Mouse (Mus musculus) midbrain, postnatal 0 days (tissue): ENCODE measurements at regions not wholly inside any gene's neighbourhood (a gene's known extent, or its start where the extent isn't known, plus 50 kb on each side); places are given as distances from the start of the nearest gene placed in this dataset.
A peak's percentile ranks its signal among the peaks of the same experiment; 100 is the strongest.
"Not testable (repeated sequence)": the region's sequence is repeated elsewhere in the genome, so short reads cannot be mapped to it uniquely, and the experiment has no call there.

Experiments used
- ATAC-seq: fragments of 200-750 bp; cut with Nextera tagmentation; 2 replicates; pipeline ENCODE4 v1.8.0; 2017; ENCODE audit warnings: moderate number of reproducible peaks, mild to moderate bottlenecking, moderate TSS enrichment, moderate library complexity; ENCODE audit not compliant: low FRiP score
- DNase-seq: peaks from one replicate; pipeline ENCODE4 v3.0.0-alpha.2; 2015; ENCODE audit warnings: low spot score
- H3K27ac ChIP-seq: fragments of 300-500 bp; sonication (generic); 2 replicates; pipeline ENCODE4 v1.5.1; 2014; ENCODE audit warnings: low read depth, mild to moderate bottlenecking, low read length, mixed read lengths
- H3K27me3 ChIP-seq: fragments of 300-500 bp; sonication (generic); 2 replicates; pipeline ENCODE4 v1.6.1; 2014; ENCODE audit warnings: low read length, control low read depth, mixed read lengths; ENCODE audit not compliant: insufficient read depth
- H3K36me3 ChIP-seq: fragments of 300-500 bp; sonication (generic); 2 replicates; pipeline ENCODE4 v1.6.1; 2014; ENCODE audit warnings: low read length, control low read depth, mixed read lengths; ENCODE audit not compliant: insufficient read depth
- H3K4me1 ChIP-seq: fragments of 300-500 bp; sonication (generic); 2 replicates; pipeline ENCODE4 v1.6.1; 2014; ENCODE audit warnings: mild to moderate bottlenecking, control low read depth, antibody characterized with exemption, low read length, mixed read lengths; ENCODE audit not compliant: insufficient read depth
- H3K4me2 ChIP-seq: fragments of 300-500 bp; sonication (generic); 2 replicates; pipeline ENCODE4 v1.6.1; 2014; ENCODE audit warnings: low read depth, mild to moderate bottlenecking, low read length, mixed read lengths; ENCODE audit not compliant: poor library complexity, severe bottlenecking
- H3K4me3 ChIP-seq: fragments of 300-500 bp; sonication (generic); 2 replicates; pipeline ENCODE4 v1.5.1; 2014; ENCODE audit warnings: low read depth, mild to moderate bottlenecking, low read length, moderate library complexity
- H3K9ac ChIP-seq: fragments of 300-500 bp; sonication (generic); replicated peaks from 2 replicates; pipeline ENCODE4 v1.6.1; 2014; ENCODE audit warnings: mild to moderate bottlenecking, low read length, moderate library complexity, mixed read lengths; ENCODE audit not compliant: poor library complexity, severe bottlenecking
- H3K9me3 ChIP-seq: fragments of 300-500 bp; sonication (generic); 2 replicates; pipeline ENCODE4 v1.6.1; 2016; ENCODE audit warnings: low read length, control low read depth
- CTCF ChIP-seq: IDR thresholded peaks from 2 replicates; pipeline ENCODE4 v1.5.1; 2016; ENCODE audit warnings: antibody characterized with exemption, mild to moderate bottlenecking
- WGBS: fragments of 180-500 bp; shearing (Covaris S2); extraction: QIAGEN DNeasy Blood & Tissue Kit; methylation state at CpG from one replicate; pipeline ENCODE4 v1.1.7; 2014; 5-methylcytosine and 5-hydroxymethylcytosine counted together

- Histone ChIP-seq H3K9ac (no peak overlapping the region), H3K4me1 (no peaks in the 10 kb centered on the region), H3K27ac (no peak overlapping the region), H3K4me3 (no peak overlapping the region), H3K9me3 (no peaks in the 10 kb centered on the region), H3K36me3 (no peaks in the 10 kb centered on the region), H3K27me3 (no peaks in the 10 kb centered on the region), H3K4me2 (no peak overlapping the region)
- 58% methylated on average over 7 of the region's 7 CpGs for WGBS
- DNase-seq (peak; percentile 2), ATAC-seq (no peak)
- no peak for TF ChIP-seq CTCF
Observed at GRCm38 (mm10) chr4:6600766-6601367, 1638.0 kb downstream of the Car8 start.

- no peaks in the 10 kb centered on the region for H3K4me1 ChIP-seq
- 77% methylated on average over 1 of the region's 1 CpGs for WGBS
- no peak for TF ChIP-seq CTCF
- no peak overlapping the region for H3K9ac ChIP-seq
- no peak overlapping the region for H3K27ac ChIP-seq
- no peak overlapping the region for H3K4me3 ChIP-seq
- no peak overlapping the region for H3K4me2 ChIP-seq
- no peak for ATAC-seq
- H3K36me3 ChIP-seq, result no peaks in the 10 kb centered on the region
- no peaks in the 10 kb centered on the region for H3K9me3 ChIP-seq
- H3K27me3 ChIP-seq, result no peaks in the 10 kb centered on the region
- DNase-seq, result no peak
Observed at GRCm38 (mm10) chr4:6596321-6596720, 1642.5 kb downstream of the Car8 start.

GRCm38 (mm10) chr4:6592890-6593289 is 1646.0 kb downstream of the Car8 start:
- WGBS, result 68% methylated on average over 3 of the region's 3 CpGs
- H3K36me3 ChIP-seq, result not testable (repeated sequence)

GRCm38 (mm10) chr4:6561604-6562357 is 1677.1 kb downstream of the Car8 start:
- Histone ChIP-seq H3K36me3 (no peaks in the 10 kb centered on the region), H3K4me2 (no peak overlapping the region), H3K4me1 (no peaks in the 10 kb centered on the region), H3K9me3 (no peaks in the 10 kb centered on the region), H3K4me3 (no peak overlapping the region), H3K9ac (no peak overlapping the region), H3K27me3 (no peaks in the 10 kb centered on the region), H3K27ac (no peak overlapping the region)
- ATAC-seq (no peak; the same call in 1 of the 2 replicates), DNase-seq (peak; percentile 70)
- WGBS, result 37% methylated on average over 11 of the region's 11 CpGs
- peak; percentile 97 for TF ChIP-seq CTCF

More at GRCm38 (mm10) chr4:6592890-6593289, 1646.0 kb downstream of the Car8 start:
- H3K27me3 ChIP-seq, H3K9me3 ChIP-seq, H3K9ac ChIP-seq, H3K4me2 ChIP-seq, H3K4me1 ChIP-seq, ATAC-seq, DNase-seq, H3K4me3 ChIP-seq, H3K27ac ChIP-seq: not testable (repeated sequence)

GRCm38 (mm10) chr4:6539626-6540025 is 1699.2 kb downstream of the Car8 start:
- H3K9me3 ChIP-seq, result no peaks in the 10 kb centered on the region
- H3K36me3 ChIP-seq, result no peaks in the 10 kb centered on the region
- DNase-seq (no peak), ATAC-seq (no peak)
- H3K4me1 ChIP-seq, result no peaks in the 10 kb centered on the region
- H3K4me2 ChIP-seq, result no peak overlapping the region
- no peak overlapping the region for H3K4me3 ChIP-seq
- no peak overlapping the region for H3K9ac ChIP-seq
- no peak overlapping the region for H3K27ac ChIP-seq
- TF ChIP-seq CTCF, result no peak
- WGBS, result 95% methylated on average over 5 of the region's 5 CpGs
- no peaks in the 10 kb centered on the region for H3K27me3 ChIP-seq

DNA sequence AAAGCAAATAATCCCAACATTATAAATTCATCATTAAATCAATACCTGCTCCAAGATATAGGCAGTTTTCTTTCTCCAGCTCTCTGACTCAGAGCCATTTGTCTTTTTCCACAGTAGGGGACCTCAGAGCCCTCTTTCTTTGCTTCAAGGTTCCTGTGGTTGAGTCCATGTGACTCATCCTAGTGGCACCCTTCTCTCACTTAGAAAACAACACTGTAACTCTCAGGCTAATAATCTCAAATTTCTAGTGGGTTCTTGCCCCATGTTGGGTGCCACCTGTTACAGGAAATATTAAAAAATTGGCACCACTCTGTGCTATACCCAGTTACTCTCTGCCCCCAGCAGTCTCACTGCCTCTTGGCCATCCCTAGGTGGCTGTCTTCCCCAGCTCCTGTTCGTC is 1706.4 kb downstream of the Car8 start:
- no peak for ATAC-seq
- Histone ChIP-seq H3K4me1 (no peaks in the 10 kb centered on the region), H3K36me3 (no peaks in the 10 kb centered on the region), H3K4me3 (no peak overlapping the region), H3K9me3 (no peaks in the 10 kb centered on the region), H3K4me2 (no peak overlapping the region), H3K27me3 (no peaks in the 10 kb centered on the region), H3K27ac (no peak overlapping the region), H3K9ac (no peak overlapping the region)
- no peak for TF ChIP-seq CTCF
- no peak for DNase-seq
- 65% methylated on average over 1 of the region's 1 CpGs for WGBS
